Mouse (Mus musculus): Measurements from ENCODE around the gene Cxcl2. TPM values are rescaled to one million over a fixed set of nuclear protein-coding genes. Genes with fewer than 3 reads are reported as not detected.

Gene Cxcl2
- polyA plus RNA-seq, 1 experiment from 2014 or later, result not detected

GRCm38 (mm10) chr5:90884628-90885242 lies 18.9 kb upstream of the Cxcl2 start:
- Histone ChIP-seq H3K4me2 (ENCODE audit: low read length) (no peak overlapping the region), H3K27me3 (ENCODE audit: control insufficient read depth, insufficient read depth, low read length) (no peaks in the 10 kb centered on the region), H3K9me3 (ENCODE audit: control insufficient read depth, low read length) (no peaks in the 10 kb centered on the region), H3K9ac (replicated peaks; ENCODE audit: low read length) (no peak overlapping the region), H3K4me3 (replicated peaks; ENCODE audit: low read depth, low read length) (no peak overlapping the region), H3K36me3 (ENCODE audit: control insufficient read depth, insufficient read depth, low read length) (no peaks in the 10 kb centered on the region), H3K27ac (replicated peaks; ENCODE audit: low read depth, low read length) (no peak overlapping the region), H3K4me1 (ENCODE audit: control insufficient read depth, insufficient read depth, low read length) (no peaks in the 10 kb centered on the region)
- DNase-seq, result no peak
- 78% methylated on average over 2 of the region's 2 CpGs for WGBS
- ATAC-seq (ENCODE audit: low FRiP score, low TSS enrichment), result no peak

- Histone ChIP-seq H3K27me3 (ENCODE audit: control insufficient read depth, insufficient read depth, low read length) (no peaks in the 10 kb centered on the region), H3K9me3 (ENCODE audit: control insufficient read depth, low read length) (no peaks in the 10 kb centered on the region), H3K4me1 (ENCODE audit: control insufficient read depth, insufficient read depth, low read length) (no peaks in the 10 kb centered on the region), H3K27ac (replicated peaks; ENCODE audit: low read depth, low read length) (no peak overlapping the region), H3K4me3 (replicated peaks; ENCODE audit: low read depth, low read length) (no peak overlapping the region), H3K4me2 (ENCODE audit: low read length) (no peak overlapping the region), H3K9ac (replicated peaks; ENCODE audit: low read length) (no peak overlapping the region), H3K36me3 (ENCODE audit: control insufficient read depth, insufficient read depth, low read length) (no peaks in the 10 kb centered on the region)
- WGBS, result 79% methylated on average over 5 of the region's 5 CpGs
- DNase-seq, result no peak
- ATAC-seq (ENCODE audit: low FRiP score, low TSS enrichment), result no peak
Measured at GRCm38 (mm10) chr5:90888661-90889060, 15.0 kb upstream of the Cxcl2 start.

- WGBS, result 8% methylated on average over 30 of the region's 30 CpGs
- no peaks in the 10 kb centered on the region for H3K36me3 ChIP-seq (ENCODE audit: control insufficient read depth, insufficient read depth, low read length)
- H3K9ac ChIP-seq (replicated peaks; ENCODE audit: low read length), result peak within 1 kb of the TSS; percentile 47
Measured at GRCm38 (mm10) chr5:90890519-90891463, 12.9 kb upstream of the Cxcl2 start, which contains the start of gene Cxcl1. Gene Cxcl1, plus strand, starts transcription at chr5:90891241.

GRCm38 (mm10) chr5:90891464-90891813 lies 12.2 kb upstream of the Cxcl2 start:
- no peaks in the 10 kb centered on the region for H3K27me3 ChIP-seq (ENCODE audit: control insufficient read depth, insufficient read depth, low read length)
- no peaks in the 10 kb centered on the region for H3K4me1 ChIP-seq (ENCODE audit: control insufficient read depth, insufficient read depth, low read length)
- H3K27ac ChIP-seq (replicated peaks; ENCODE audit: low read depth, low read length), result no peak overlapping the region
- no peak for DNase-seq
- H3K4me3 ChIP-seq (replicated peaks; ENCODE audit: low read depth, low read length), result peak overlapping the region; percentile 46
- WGBS, result 32% methylated on average over 10 of the region's 10 CpGs
- peak overlapping the region; percentile 86 for H3K4me2 ChIP-seq (ENCODE audit: low read length)
- H3K9me3 ChIP-seq (ENCODE audit: control insufficient read depth, low read length), result no peaks in the 10 kb centered on the region
- H3K36me3 ChIP-seq (ENCODE audit: control insufficient read depth, insufficient read depth, low read length), result no peaks in the 10 kb centered on the region
- ATAC-seq (ENCODE audit: low FRiP score, low TSS enrichment), result no peak; the same call in 1 of the 2 replicates
- peak overlapping the region; percentile 47 for H3K9ac ChIP-seq (replicated peaks; ENCODE audit: low read length)

More at GRCm38 (mm10) chr5:90890519-90891463, 12.9 kb upstream of the Cxcl2 start, which contains the start of gene Cxcl1:
- Histone ChIP-seq H3K9me3 (ENCODE audit: control insufficient read depth, low read length) (no peaks in the 10 kb centered on the region), H3K4me2 (ENCODE audit: low read length) (peak within 1 kb of the TSS; percentile 86), H3K27me3 (ENCODE audit: control insufficient read depth, insufficient read depth, low read length) (no peaks in the 10 kb centered on the region), H3K4me3 (replicated peaks; ENCODE audit: low read depth, low read length) (peak within 1 kb of the TSS; percentile 46), H3K27ac (replicated peaks; ENCODE audit: low read depth, low read length) (no peak within 1 kb of the TSS), H3K4me1 (ENCODE audit: control insufficient read depth, insufficient read depth, low read length) (no peaks in the 10 kb centered on the region)
- DNase-seq, result peak; percentile 77
- peak; percentile 76 for ATAC-seq (ENCODE audit: low FRiP score, low TSS enrichment)

GRCm38 (mm10) chr5:90894231-90894630 lies 9.4 kb upstream of the Cxcl2 start:
- no peaks in the 10 kb centered on the region for H3K4me1 ChIP-seq (ENCODE audit: control insufficient read depth, insufficient read depth, low read length)
- DNase-seq (no peak), ATAC-seq (ENCODE audit: low FRiP score, low TSS enrichment) (no peak)
- H3K4me2 ChIP-seq (ENCODE audit: low read length), result no peak overlapping the region
- no peaks in the 10 kb centered on the region for H3K9me3 ChIP-seq (ENCODE audit: control insufficient read depth, low read length)
- H3K4me3 ChIP-seq (replicated peaks; ENCODE audit: low read depth, low read length), result no peak overlapping the region
- no peaks in the 10 kb centered on the region for H3K36me3 ChIP-seq (ENCODE audit: control insufficient read depth, insufficient read depth, low read length)
- no peaks in the 10 kb centered on the region for H3K27me3 ChIP-seq (ENCODE audit: control insufficient read depth, insufficient read depth, low read length)
- H3K27ac ChIP-seq (replicated peaks; ENCODE audit: low read depth, low read length), result no peak overlapping the region
- no peak overlapping the region for H3K9ac ChIP-seq (replicated peaks; ENCODE audit: low read length)
- 81% methylated on average over 8 of the region's 8 CpGs for WGBS

- Histone ChIP-seq H3K4me3 (replicated peaks; ENCODE audit: low read depth, low read length) (no peak overlapping the region), H3K27ac (replicated peaks; ENCODE audit: low read depth, low read length) (no peak overlapping the region), H3K4me2 (ENCODE audit: low read length) (no peak overlapping the region), H3K27me3 (ENCODE audit: control insufficient read depth, insufficient read depth, low read length) (no peaks in the 10 kb centered on the region), H3K36me3 (ENCODE audit: control insufficient read depth, insufficient read depth, low read length) (no peaks in the 10 kb centered on the region), H3K9me3 (ENCODE audit: control insufficient read depth, low read length) (no peaks in the 10 kb centered on the region), H3K4me1 (ENCODE audit: control insufficient read depth, insufficient read depth, low read length) (no peaks in the 10 kb centered on the region), H3K9ac (replicated peaks; ENCODE audit: low read length) (no peak overlapping the region)
- WGBS, result 75% methylated on average over 3 of the region's 3 CpGs
- DNase-seq (no peak), ATAC-seq (ENCODE audit: low FRiP score, low TSS enrichment) (no peak)
Measured at GRCm38 (mm10) chr5:90897429-90897828, 6.2 kb upstream of the Cxcl2 start.

GRCm38 (mm10) chr5:90899308-90899707 lies 4.4 kb upstream of the Cxcl2 start:
- Histone ChIP-seq H3K4me1 (ENCODE audit: control insufficient read depth, insufficient read depth, low read length) (peaks cover 8% of the 10 kb centered on the region; the same call in 1 of the 2 replicates), H3K4me3 (replicated peaks; ENCODE audit: low read depth, low read length) (no peak overlapping the region), H3K4me2 (ENCODE audit: low read length) (no peak overlapping the region), H3K27ac (replicated peaks; ENCODE audit: low read depth, low read length) (no peak overlapping the region), H3K36me3 (ENCODE audit: control insufficient read depth, insufficient read depth, low read length) (no peaks in the 10 kb centered on the region), H3K27me3 (ENCODE audit: control insufficient read depth, insufficient read depth, low read length) (no peaks in the 10 kb centered on the region), H3K9ac (replicated peaks; ENCODE audit: low read length) (no peak overlapping the region), H3K9me3 (ENCODE audit: control insufficient read depth, low read length) (no peaks in the 10 kb centered on the region)
- no peak for ATAC-seq (ENCODE audit: low FRiP score, low TSS enrichment)
- DNase-seq, result no peak
- WGBS, result 85% methylated on average over 5 of the region's 5 CpGs

GRCm38 (mm10) chr5:90900147-90900546 lies 3.5 kb upstream of the Cxcl2 start:
- peaks cover 8% of the 10 kb centered on the region; the same call in 1 of the 2 replicates for H3K4me1 ChIP-seq (ENCODE audit: control insufficient read depth, insufficient read depth, low read length)
- H3K27ac ChIP-seq (replicated peaks; ENCODE audit: low read depth, low read length), result no peak overlapping the region
- DNase-seq, result peak; percentile 52
- H3K4me2 ChIP-seq (ENCODE audit: low read length), result no peak overlapping the region
- no peaks in the 10 kb centered on the region for H3K9me3 ChIP-seq (ENCODE audit: control insufficient read depth, low read length)
- no peaks in the 10 kb centered on the region for H3K36me3 ChIP-seq (ENCODE audit: control insufficient read depth, insufficient read depth, low read length)
- 61% methylated on average over 7 of the region's 7 CpGs for WGBS
- no peak for ATAC-seq (ENCODE audit: low FRiP score, low TSS enrichment)
- no peak overlapping the region for H3K9ac ChIP-seq (replicated peaks; ENCODE audit: low read length)
- peaks cover 5% of the 10 kb centered on the region; the same call in 1 of the 2 replicates for H3K27me3 ChIP-seq (ENCODE audit: control insufficient read depth, insufficient read depth, low read length)
- no peak overlapping the region for H3K4me3 ChIP-seq (replicated peaks; ENCODE audit: low read depth, low read length)
